Mouse (Mus musculus) layer of hippocampus, postnatal 36 days (tissue): ENCODE data around the gene Tbc1d17. TPM values are rescaled to one million over a fixed set of nuclear protein-coding genes. Genes with fewer than 3 reads are reported as not detected.

Experiments used
- DNase-seq, 2 experiments: peaks; one replicate each; pipeline ENCODE4 v3.0.0; 2022
- total RNA-seq, 2 experiments: library from RNA; stranded (reverse); gene quantifications; 2 replicates each; pipeline ENCODE4 v1.2.3; 2021

The Tbc1d17 gene
- total RNA-seq, 2 experiments from 2014 or later, result 63.7 to 64.6 TPM

DNA sequence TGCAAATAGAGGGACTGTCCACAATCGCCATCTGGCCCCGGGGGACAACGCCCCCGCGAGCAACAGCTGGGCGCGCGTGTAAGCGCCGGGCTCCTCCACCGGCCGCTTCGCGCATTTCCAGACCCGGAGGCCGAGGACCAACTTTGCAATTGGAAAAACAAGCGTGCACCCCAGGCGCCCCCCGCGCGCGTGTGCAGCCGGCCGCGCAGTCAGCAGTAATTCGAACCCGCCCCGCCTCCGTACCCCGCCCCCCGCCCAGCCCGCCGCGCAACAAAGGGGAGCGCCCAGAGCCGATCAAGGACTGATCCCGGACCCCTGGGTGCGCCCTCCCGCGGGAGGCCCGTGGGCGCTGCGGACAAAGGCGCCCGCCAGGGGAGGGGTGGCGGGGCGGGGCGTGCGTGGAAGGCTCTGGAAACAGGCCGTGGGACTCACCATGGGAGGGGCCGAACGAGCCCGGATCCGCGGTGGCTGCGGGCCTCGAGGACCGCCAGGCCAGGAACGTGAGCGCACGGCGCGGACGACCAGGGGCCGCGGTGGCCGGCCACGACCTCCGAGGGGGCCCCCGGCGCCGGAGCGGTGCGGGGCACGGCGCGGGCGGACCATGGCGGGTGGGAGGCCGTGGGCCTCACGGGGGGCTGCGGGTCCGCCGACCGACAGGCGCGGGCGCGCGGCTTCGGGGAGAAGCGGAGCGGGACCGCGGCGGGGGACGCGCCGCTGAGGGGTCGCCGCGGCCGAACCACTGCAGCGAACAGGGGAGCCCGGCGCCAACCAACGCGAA, 20.2 kb upstream of the Tbc1d17 start:
- no peak for DNase-seq

GRCm38 (mm10) chr7:44868465-44868864, 19.6 kb upstream of the Tbc1d17 start:
- DNase-seq, result no peak

DNA sequence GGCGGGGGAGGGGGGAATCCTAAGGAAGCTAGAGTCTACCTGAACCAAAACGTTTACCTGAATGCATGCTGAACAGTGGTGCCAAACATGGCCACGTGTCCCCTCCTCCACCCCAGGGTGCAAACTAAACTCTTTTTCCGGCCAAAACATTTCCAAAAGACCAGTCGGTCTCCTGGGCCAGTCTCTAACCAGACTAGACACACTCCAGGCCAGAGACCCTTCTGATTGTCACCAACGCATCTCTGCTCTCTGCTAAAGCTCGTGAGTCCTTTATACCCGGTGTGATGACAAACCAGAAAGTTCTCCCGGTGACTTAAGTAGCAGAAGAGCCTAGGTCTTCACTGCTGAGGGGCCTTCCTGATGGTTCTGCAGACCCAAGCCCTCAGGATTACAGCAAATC, 18.9 kb upstream of the Tbc1d17 start:
- DNase-seq, result no peak

- no peak for DNase-seq
Observed at GRCm38 (mm10) chr7:44867010-44867702, 18.3 kb upstream of the Tbc1d17 start.

- no peak for DNase-seq
Observed at GRCm38 (mm10) chr7:44866276-44867009, 17.6 kb upstream of the Tbc1d17 start.

GRCm38 (mm10) chr7:44864595-44865542, 16.0 kb upstream of the Tbc1d17 start:
- peak in 1 of 2 experiments; percentile 21 for DNase-seq

GRCm38 (mm10) chr7:44863982-44864494, 15.2 kb upstream of the Tbc1d17 start:
- DNase-seq, result no peak

DNA sequence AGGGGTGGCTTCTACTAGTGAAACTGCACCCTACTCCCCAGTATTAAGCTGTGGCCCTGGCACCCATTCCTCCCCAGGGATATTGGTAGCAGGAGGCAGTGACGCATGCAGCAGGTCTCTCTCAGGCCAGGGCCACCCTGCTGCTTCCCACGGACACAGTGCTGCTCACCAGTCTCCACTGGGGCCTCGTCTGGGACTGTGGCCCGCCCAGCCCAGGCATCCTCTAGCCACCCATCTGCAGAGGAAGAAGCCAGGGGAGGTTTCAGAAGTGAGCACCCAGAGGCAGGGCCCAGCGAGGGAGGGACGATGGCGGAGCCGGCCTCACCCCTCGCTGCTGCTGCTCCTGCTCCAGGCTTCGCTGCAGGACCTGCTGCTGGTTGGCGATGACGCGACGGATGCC, 14.3 kb upstream of the Tbc1d17 start:
- DNase-seq, result peak in 1 of 2 experiments; percentile 30

GRCm38 (mm10) chr7:44862434-44862833, 13.6 kb upstream of the Tbc1d17 start:
- DNase-seq, result peak in 1 of 2 experiments; percentile 27

- no peak for DNase-seq
Observed at GRCm38 (mm10) chr7:44861429-44861816, 12.5 kb upstream of the Tbc1d17 start.

GRCm38 (mm10) chr7:44860576-44861428, 11.9 kb upstream of the Tbc1d17 start:
- peak in 1 of 2 experiments; percentile 67 for DNase-seq

GRCm38 (mm10) chr7:44859896-44860295, 11.0 kb upstream of the Tbc1d17 start:
- DNase-seq, result no peak

GRCm38 (mm10) chr7:44857905-44858304, 9.0 kb upstream of the Tbc1d17 start:
- no peak for DNase-seq

DNA sequence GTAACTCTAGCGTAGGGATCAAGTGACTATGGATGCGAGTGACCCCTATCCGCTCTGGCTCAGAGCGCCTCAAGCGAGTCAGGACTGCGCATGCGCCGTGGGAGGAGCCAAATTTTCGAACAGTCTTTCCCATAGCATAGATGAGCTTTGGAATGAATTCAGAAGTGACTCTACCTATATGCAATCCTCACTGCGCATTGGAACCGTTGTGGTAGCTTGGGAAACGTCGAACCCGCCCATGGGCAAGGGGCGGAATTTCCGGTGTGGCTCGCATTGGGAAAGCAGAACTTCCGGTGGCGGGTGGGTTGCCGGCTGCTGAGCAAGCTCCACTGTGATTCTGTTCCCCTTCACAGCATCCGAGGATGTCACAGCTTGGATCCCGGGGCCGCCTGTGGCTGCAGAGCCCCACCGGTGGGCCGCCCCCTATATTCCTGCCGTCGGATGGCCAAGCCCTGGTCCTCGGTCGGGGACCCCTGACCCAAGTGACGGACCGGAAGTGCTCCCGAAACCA, 8.2 kb upstream of the Tbc1d17 start, which contains the start of gene Pnkp:
Gene Pnkp (plus strand): TSS at position 98 of the 511 bp plus-strand sequence.
- DNase-seq, result peak; percentile 91

GRCm38 (mm10) chr7:44856265-44856916, 7.5 kb upstream of the Tbc1d17 start:
- no peak for DNase-seq

- no peak for DNase-seq
Observed at GRCm38 (mm10) chr7:44855036-44855435, 6.2 kb upstream of the Tbc1d17 start.

DNA sequence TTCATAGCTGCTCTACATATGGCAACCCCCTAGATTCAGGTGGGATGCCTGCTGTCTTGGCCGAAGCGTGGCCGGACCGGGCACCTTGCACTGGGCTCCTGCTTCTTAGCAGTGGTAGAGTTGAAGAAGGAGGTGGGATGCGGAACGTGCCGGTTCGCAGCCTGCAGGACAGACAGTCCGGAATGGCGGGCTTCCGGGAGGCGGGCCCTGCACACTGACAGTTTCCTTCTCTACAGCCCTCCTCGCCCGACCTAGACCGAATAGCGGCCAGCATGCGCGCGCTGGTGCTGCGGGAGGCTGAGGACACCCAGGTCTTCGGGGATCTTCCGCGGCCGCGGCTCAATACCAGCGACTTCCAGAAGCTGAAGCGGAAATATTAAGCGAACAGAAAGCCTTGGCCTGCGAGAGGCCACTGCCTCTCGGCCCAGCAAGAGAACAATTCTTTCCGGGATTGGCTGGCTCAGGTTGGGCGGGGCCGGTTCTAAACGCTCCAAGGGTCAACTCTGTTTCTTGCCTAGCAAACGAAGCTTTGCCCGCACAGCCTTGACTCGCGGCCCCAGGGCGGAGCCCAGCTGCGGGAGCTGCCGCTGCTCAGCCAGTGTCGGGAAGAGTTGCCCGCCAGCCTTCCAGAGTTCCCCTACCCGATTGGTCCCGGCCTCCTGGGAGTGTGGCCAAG, 5.6 kb upstream of the Tbc1d17 start:
- peak; percentile 74 to 80 for DNase-seq

DNA sequence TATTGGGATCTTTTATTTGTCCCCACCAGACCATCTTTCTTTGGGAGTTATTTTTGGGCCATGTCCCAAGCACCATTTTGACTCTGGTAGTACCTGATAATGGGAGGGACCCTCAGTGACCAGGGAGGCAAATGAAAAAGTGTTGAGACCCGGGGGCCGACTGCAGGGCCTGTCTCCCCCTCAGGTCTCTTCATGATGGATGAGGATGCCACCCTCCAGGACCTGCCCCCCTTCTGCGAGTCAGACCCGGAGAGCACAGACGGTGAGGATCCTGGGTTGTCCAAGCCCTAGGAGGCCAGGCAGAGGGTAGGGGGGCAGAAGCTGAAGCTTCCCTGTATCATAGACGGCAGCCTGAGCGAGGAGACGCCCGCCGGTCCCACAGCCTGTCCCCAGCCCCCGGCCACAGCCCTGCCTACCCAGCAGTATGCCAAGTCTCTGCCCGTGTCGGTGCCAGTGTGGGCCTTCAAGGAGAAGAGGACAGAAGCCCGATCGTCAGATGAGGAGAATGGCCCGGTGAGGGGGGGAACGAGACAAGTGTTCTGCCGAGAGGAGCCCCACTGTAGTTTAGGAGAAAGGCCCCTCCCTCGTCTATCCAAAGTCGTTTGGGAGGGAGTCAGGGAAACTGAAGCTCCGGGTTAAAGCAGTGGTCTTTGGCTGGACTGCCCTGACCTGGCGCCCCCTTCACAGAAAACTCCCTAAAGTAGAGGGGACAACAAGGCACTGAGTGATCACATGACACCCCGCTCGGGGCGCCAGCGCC, 4.9 kb upstream of the Tbc1d17 start:
- DNase-seq, result no peak
